Mouse (Mus musculus): ENCODE measurements around the gene Cdkn1b.

Gene Cdkn1b

DNA sequence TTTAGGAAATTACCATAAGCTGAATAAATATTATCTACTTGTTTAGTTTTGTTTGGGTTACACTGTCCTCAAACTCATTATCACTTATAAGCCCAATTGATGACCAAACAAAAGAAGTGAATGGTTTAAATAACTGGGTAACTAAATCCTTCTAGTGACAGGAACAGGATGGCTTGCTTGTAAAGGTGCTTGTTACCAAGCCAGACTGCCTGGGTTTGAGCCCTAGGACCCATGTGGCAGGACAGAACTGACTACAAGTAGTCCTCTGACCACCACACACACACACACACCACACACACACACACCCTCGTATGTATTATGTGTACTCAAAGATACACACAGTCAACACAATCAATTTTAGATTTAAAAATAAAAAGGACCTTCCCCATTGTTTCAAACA is 30.4 kb upstream of the Cdkn1b start:
- DNase-seq (ENCODE audit: low read depth, low spot score) = no peak
- H3K27me3 ChIP-seq (ENCODE audit: control insufficient read depth, insufficient read depth, low read length, poor library complexity, severe bottlenecking) = no peaks in the 10 kb centered on the region; the same call in 1 of the 2 replicates
- H3K36me3 ChIP-seq (ENCODE audit: control insufficient read depth, insufficient read depth, low read length, poor library complexity, severe bottlenecking) = no peaks in the 10 kb centered on the region

DNA sequence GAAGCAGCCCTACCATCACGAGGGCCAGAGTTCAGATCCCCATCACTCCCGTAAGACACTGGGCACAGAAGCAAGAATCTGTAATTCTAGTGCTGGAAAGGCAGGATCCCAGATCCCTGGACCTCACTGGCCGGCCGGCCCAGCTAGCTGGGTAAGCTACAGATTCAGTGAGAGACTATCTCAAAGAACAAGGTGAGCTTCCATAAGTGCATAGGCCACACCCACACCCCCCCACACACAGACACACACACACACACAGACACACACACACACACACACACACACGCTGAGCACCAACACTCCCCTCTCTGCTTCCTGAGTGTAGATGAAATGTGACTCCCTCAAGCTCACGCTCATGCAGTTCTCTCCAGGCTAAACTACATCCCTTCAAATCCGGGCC is 29.8 kb upstream of the Cdkn1b start:
- no peak for DNase-seq (ENCODE audit: low read depth, low spot score)
- H3K36me3 ChIP-seq (ENCODE audit: control insufficient read depth, insufficient read depth, low read length, poor library complexity, severe bottlenecking) = no peaks in the 10 kb centered on the region
- H3K27me3 ChIP-seq (ENCODE audit: control insufficient read depth, insufficient read depth, low read length, poor library complexity, severe bottlenecking) = no peaks in the 10 kb centered on the region; the same call in 1 of the 2 replicates

DNA sequence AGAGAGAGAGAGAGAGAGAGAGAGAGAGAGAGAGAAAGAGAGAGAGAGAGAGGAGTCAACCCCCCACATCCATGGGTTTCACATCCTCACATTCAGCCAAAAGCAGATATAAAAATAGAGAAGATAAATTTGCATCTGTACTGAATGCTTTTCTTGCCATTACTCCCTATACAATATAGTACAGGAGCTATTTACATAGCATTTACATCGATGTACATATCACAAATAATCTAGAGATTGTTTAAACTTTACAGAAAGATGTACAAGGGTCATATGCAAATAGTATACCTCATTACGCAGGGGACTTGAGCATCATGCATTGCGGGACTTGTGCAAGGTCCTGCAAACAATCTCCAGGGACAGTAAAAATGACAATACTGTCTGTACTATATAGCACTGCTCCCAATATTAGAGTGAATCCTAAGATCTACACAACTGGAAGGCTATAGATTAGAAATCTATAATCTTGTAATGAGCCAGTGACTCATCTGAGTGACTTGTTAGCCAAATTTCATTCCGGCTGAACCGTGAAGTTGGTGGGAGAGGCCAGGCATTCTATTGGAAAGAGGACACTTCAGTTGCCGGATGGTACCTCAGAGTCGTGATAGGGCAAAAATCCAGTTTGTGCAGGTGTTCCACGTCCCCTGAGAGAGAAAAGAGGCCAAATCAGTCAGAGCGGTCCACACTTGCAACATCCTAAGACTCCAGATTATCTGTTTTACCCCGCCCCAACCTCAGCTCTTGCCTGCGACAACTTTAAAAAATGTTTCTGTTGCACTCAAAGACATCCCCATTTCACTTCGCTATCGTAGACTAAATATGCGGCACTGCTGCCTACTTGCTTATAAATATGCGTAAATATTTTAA is 23.4 kb upstream of the Cdkn1b start:
- Histone ChIP-seq H3K27me3 (ENCODE audit: control insufficient read depth, insufficient read depth, low read length, poor library complexity, severe bottlenecking) (no peaks in the 10 kb centered on the region), H3K36me3 (ENCODE audit: control insufficient read depth, insufficient read depth, low read length, poor library complexity, severe bottlenecking) (no peaks in the 10 kb centered on the region)
- DNase-seq (ENCODE audit: low read depth, low spot score) = peak; percentile 28

DNA sequence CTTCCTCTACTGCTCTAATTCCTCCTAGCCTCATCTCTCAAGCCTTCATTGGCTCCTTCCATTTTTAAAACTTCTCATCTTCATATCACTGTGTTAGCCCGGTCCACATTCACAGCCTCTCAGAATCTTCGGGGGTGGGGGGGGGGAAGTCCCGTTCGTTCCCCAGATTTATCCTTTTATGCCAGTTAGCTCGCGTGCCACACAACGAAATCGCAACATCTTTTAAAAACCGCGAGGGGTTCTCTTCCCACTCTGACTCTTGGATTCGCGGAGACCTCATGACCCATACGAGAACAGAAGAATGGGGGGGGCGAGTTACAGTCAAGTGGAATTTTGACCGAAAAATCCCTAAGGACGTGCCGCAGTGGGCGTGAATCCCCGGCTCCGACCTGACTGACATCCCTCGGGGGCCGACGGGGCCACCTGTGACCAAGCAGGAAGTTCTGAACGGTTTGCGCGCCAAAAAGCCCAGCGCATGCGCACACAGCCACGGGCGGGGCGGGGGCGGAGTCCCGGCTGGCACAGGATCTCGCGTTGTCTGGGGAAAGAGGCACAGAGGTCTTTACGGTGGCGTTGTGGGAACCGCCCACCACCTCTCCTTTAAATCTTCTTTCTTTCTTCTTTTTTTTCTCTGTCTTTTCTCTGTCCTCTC is 22.6 kb upstream of the Cdkn1b start:
- Histone ChIP-seq H3K36me3 (ENCODE audit: control insufficient read depth, insufficient read depth, low read length, poor library complexity, severe bottlenecking) (no peaks in the 10 kb centered on the region), H3K27me3 (ENCODE audit: control insufficient read depth, insufficient read depth, low read length, poor library complexity, severe bottlenecking) (no peaks in the 10 kb centered on the region)
- peak; percentile 98 for DNase-seq (ENCODE audit: low read depth, low spot score)

DNA sequence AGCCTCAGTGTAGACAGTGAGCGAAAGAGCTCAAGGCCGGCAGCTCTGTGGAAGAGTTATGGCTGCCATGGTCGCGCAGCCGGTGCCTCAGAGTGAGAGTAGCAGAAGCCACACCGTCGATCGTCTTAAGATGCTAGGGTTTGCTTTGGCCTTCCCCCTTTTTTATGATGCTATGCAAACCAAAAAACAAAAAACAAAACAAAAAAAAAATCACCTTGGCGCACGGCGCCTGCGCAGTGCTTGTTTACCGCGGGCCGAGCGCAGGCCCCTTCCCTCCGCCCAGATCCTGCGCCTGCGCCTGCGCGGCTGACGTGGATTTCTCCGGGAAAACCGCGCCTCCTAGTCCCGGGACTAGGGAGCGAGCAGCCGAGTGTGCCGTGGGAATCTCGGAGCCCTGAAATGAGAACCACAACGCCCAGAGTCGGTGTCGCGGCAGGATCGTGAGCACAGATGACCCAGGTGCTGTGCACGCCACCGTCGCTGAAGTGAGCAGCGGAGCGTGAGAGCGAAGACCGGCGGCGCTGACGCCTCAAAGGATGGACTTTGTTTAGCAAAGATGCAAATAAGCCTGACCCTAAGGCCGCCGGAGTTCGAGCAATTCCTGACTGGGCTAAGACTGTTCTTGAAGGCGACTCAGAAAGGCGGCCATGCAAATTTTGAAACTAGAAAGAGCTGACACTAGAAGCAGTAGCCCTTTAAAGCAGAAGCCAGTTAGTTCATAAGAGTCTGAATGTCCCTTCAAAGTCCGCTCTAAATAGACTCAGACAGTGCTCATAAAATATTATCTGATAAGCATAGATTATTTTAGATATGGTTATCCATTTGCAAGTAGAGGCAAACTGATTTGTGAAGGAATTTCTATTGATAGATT is 21.9 kb upstream of the Cdkn1b start, which contains the start of gene Gpr19:
Gene Gpr19, minus strand, starts transcription at position 484 of the 871 bp plus-strand sequence.
- H3K27me3 ChIP-seq (ENCODE audit: control insufficient read depth, insufficient read depth, low read length, poor library complexity, severe bottlenecking) = no peaks in the 10 kb centered on the region
- H3K36me3 ChIP-seq (ENCODE audit: control insufficient read depth, insufficient read depth, low read length, poor library complexity, severe bottlenecking) = no peaks in the 10 kb centered on the region
- DNase-seq (ENCODE audit: low read depth, low spot score) = peak; percentile 85

DNA sequence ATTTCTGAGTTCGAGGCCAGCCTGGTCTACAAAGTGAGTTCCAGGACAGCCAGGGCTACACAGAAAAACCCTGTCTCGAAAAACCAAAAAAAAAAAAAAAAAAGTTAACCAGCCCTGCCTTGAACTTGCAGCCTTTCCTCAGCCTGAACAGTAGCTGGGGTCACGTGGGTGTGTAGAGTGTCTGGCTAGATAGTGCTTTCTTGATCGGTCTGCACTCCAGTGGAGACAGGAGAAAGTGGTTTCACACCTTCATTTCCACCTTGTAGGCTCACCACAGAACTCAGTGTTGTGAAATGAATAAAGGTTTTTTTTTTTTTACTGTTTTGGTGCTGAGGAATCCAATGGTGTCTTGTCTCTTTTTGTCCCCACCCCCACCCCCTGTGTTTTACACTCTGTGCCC is 16.8 kb upstream of the Cdkn1b start:
- Histone ChIP-seq H3K36me3 (ENCODE audit: control insufficient read depth, insufficient read depth, low read length, poor library complexity, severe bottlenecking) (no peaks in the 10 kb centered on the region), H3K27me3 (ENCODE audit: control insufficient read depth, insufficient read depth, low read length, poor library complexity, severe bottlenecking) (no peaks in the 10 kb centered on the region)
- DNase-seq (ENCODE audit: low read depth, low spot score) = no peak

DNA sequence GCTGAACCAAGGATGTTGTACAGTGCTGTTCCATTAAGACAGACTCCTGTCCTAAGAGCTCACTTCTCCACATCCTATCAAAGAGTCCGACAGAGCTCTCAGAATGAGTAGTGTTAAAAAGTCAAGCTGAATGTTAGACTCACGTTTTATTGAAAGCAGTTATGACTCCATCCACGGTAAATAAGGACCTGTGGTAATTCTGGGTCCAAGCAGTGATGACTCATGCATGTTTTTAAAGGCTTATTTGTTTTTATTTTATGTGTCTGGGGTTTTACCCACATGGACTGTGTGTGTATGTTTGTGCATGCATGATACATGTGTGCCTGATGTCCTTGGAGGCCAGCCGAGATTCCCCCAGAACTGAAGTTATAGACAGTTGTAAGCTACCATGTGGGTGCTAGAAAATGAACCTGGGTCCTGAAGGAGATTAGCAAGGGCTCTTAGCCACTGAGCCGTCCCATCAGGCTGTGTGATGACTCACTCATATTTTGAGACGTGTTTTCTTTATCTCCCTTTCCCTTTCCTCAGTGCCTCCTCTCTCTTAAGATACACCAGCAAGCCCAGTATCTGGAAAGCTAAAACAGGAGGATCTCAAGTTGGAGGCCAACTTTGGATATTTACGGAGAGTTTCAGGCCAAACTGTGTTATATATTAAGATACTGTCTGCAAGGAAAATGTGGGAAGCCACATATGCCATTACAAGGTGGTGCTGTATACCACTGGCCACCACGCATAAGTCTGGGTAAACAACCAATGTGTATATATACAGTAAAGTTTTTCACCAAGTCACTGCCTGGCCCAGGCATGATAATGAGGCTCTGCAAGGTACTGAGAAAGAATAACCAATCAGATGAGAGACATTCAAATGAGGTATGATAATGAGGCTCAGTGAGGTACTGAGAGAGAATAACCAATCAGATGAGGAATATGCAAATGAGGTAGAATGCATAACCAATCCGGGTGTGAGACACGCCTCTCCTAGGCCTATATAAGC is 16.0 kb upstream of the Cdkn1b start:
- Histone ChIP-seq H3K36me3 (ENCODE audit: control insufficient read depth, insufficient read depth, low read length, poor library complexity, severe bottlenecking) (no peaks in the 10 kb centered on the region), H3K27me3 (ENCODE audit: control insufficient read depth, insufficient read depth, low read length, poor library complexity, severe bottlenecking) (no peaks in the 10 kb centered on the region)
- DNase-seq (ENCODE audit: low read depth, low spot score) = no peak

DNA sequence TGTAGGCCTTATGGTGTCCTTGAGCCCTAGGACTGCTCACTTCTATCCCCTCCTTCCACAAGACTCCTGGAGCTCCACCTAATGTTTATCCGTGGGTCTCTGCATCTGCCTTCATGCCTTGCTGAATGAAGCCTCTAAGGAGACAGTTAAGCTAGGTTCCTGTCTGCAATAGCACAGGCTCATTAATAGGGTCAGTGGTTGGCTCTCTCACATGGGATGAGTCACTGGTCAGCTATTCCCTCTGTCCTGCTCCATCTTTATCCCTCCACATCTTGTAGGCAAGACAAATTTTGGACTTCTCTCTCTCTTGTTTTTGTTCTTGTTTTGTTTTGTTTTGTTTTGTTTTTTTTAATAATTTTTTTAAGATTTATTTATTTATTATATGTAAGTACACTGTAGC is 14.4 kb upstream of the Cdkn1b start:
- no peaks in the 10 kb centered on the region for H3K27me3 ChIP-seq (ENCODE audit: control insufficient read depth, insufficient read depth, low read length, poor library complexity, severe bottlenecking)
- DNase-seq (ENCODE audit: low read depth, low spot score) = no peak
- H3K36me3 ChIP-seq (ENCODE audit: control insufficient read depth, insufficient read depth, low read length, poor library complexity, severe bottlenecking) = no peaks in the 10 kb centered on the region

DNA sequence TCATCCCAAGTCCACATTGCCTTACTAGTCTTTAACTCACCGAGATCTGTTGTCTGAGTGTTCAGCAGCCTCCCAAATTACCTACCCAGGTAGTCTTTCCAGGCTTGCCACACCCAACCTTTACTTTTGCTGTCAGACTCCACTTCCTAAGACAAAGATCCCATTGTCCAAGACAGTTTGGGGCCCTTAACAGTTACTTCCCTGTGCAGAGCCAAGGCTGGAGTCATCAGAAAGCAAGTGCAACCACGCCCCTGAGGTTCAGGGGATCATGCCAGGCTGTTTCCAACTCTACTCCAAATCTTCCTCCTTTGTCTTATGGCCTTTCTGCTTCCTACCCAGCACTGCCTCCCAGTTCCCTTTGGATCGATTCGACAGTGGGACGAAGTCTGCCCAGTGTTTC is 5.7 kb upstream of the Cdkn1b start:
- no peaks in the 10 kb centered on the region for H3K27me3 ChIP-seq (ENCODE audit: control insufficient read depth, insufficient read depth, low read length, poor library complexity, severe bottlenecking)
- no peak for DNase-seq (ENCODE audit: low read depth, low spot score)
- no peaks in the 10 kb centered on the region for H3K36me3 ChIP-seq (ENCODE audit: control insufficient read depth, insufficient read depth, low read length, poor library complexity, severe bottlenecking)

DNA sequence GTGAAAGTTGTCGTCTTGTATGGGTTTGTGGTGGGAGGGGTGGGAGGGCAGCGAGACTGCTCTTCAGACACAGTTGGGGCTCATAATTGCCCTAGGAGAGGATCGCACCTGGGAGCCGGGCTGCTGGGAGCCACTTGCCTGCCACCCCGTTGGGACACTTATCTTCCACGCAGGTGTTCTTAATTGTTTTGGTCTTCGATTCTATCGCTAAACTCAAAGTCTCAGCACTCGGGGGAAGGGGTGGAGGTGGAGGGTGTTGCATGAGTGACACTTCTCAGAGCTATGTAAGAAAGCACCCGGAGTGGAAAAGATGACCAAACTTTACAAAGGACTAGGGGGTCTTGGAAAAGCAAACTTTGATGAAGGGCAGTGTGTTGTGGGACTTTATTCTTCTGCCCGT is 3.6 kb upstream of the Cdkn1b start:
- Histone ChIP-seq H3K27me3 (ENCODE audit: control insufficient read depth, insufficient read depth, low read length, poor library complexity, severe bottlenecking) (no peaks in the 10 kb centered on the region), H3K36me3 (ENCODE audit: control insufficient read depth, insufficient read depth, low read length, poor library complexity, severe bottlenecking) (no peaks in the 10 kb centered on the region)
- peak; percentile 23 for DNase-seq (ENCODE audit: low read depth, low spot score)

DNA sequence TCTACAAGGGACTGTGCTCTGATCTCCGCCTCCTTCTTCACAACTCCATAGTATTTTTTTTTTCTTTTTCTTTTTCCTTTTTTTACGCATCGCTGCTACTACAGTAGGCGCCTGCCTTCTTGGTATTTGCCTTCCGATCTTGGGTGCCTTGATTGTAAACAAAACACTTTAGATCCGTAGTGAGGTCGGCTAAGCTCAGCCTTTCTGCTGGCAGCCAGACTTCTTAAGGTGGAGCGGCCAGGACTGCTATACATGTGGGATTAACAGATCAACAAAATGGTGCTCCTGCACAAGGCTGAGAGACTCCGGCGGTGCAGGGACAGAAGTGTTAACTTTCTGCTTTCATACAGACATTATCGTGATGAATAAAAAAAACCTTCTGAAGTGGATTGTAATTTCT is 3.1 kb upstream of the Cdkn1b start:
- Histone ChIP-seq H3K36me3 (ENCODE audit: control insufficient read depth, insufficient read depth, low read length, poor library complexity, severe bottlenecking) (0 out of 2 replicates have a peak, but pooled peaks cover under 1% of the 10 kb centered on the region), H3K27me3 (ENCODE audit: control insufficient read depth, insufficient read depth, low read length, poor library complexity, severe bottlenecking) (no peaks in the 10 kb centered on the region)
- peak; percentile 47 for DNase-seq (ENCODE audit: low read depth, low spot score)

DNA sequence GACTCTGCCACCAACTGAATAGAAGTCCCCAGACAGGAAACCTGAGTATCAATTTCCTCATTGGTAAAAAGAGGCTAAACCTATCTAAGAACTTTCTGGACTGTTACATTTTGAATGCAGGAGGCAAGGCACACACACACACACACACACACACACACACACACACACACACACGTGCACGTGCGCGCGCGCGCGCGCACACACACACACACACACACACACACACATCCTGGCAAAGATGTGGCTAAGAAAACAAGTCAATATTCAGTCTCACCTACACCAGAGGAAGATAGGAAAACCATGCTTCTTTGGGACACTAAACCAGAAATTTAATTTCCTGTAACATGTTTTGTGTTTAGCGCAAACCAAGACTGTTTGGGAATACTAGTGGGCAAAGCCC is 1.4 kb upstream of the Cdkn1b start:
- peak; percentile 40 for DNase-seq (ENCODE audit: low read depth, low spot score)
- H3K27me3 ChIP-seq (ENCODE audit: control insufficient read depth, insufficient read depth, low read length, poor library complexity, severe bottlenecking) = no peaks in the 10 kb centered on the region

DNA sequence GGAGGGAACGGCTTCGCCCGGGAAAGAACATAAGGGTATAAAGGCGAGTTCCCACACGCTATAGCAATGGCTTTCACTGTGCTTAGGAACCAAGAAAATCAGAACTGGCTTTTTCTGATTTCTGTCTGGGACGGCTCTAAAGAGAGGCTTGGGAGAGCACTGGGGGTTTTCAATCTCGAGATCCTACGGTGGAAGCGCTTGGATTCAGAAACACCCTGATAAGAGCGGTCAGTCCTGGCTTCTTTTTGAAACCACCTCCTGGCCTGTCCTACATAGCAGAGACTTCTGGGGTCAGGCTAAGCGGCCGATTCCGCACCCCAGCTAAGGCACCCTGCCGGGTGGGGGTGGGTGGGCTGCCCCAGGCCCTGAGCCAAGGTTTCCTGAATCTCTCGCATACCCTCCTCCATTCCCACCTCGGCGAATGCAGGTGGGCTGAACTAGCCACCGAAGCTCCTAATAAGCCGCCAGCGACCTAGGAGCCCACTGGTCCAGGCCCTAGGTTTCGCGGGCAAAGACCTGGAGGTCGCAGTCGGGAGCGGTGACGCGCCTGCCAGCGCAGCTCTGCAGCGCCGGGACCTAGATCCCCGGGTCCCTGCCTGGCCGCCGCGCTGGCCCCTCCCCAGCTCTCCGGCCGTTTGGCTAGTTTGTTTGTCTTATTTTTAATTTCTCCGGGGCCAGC is 551 bp upstream of the Cdkn1b start:
- no peaks in the 10 kb centered on the region for H3K27me3 ChIP-seq (ENCODE audit: control insufficient read depth, insufficient read depth, low read length, poor library complexity, severe bottlenecking)
- peaks cover 7% of the 10 kb centered on the region; the same call in 1 of the 2 replicates for H3K36me3 ChIP-seq (ENCODE audit: control insufficient read depth, insufficient read depth, low read length, poor library complexity, severe bottlenecking)
- DNase-seq (ENCODE audit: low read depth, low spot score) = peak; percentile 10

More for the DNA sequence above, 1.4 kb upstream of the Cdkn1b start:
- peaks cover 6% of the 10 kb centered on the region; the same call in 1 of the 2 replicates for H3K36me3 ChIP-seq (ENCODE audit: control insufficient read depth, insufficient read depth, low read length, poor library complexity, severe bottlenecking)

All from splenic B cell, adult 2 months (primary cell).